Mouse (Mus musculus) hindbrain, embryonic 12.5 days (tissue): ENCODE measurements at regions not wholly inside any gene's neighbourhood (a gene's known extent, or its start where the extent isn't known, plus 50 kb on each side); places are given as distances from the start of the nearest gene placed in this dataset.

Experiments used
- ATAC-seq: fragments of 200-750 bp; cut with Nextera tagmentation; 2 replicates; pipeline ENCODE4 v1.8.0; 2017; ENCODE audit warnings: moderate TSS enrichment; ENCODE audit not compliant: low FRiP score
- H3K27ac ChIP-seq: fragments of 300-500 bp; sonication (generic); 2 replicates; pipeline ENCODE4 v1.5.1; 2016; ENCODE audit warnings: mild to moderate bottlenecking
- H3K27me3 ChIP-seq: fragments of 300-500 bp; sonication (generic); 2 replicates; pipeline ENCODE4 v1.6.1; 2016; ENCODE audit warnings: mild to moderate bottlenecking
- H3K36me3 ChIP-seq: fragments of 300-500 bp; sonication (generic); 2 replicates; pipeline ENCODE4 v1.6.1; 2016; ENCODE audit warnings: mild to moderate bottlenecking
- H3K4me1 ChIP-seq: fragments of 300-500 bp; sonication (generic); 2 replicates; pipeline ENCODE4 v1.6.1; 2016
- H3K4me2 ChIP-seq: fragments of 300-500 bp; sonication (generic); replicated peaks from 2 replicates; pipeline ENCODE4 v1.6.1; 2016; ENCODE audit warnings: mild to moderate bottlenecking
- H3K4me3 ChIP-seq: fragments of 300-500 bp; sonication (generic); 2 replicates; pipeline ENCODE4 v1.5.1; 2016; ENCODE audit warnings: mild to moderate bottlenecking
- H3K9ac ChIP-seq: fragments of 300-500 bp; sonication (generic); 2 replicates; pipeline ENCODE4 v1.6.1; 2016; ENCODE audit warnings: mild to moderate bottlenecking, moderate library complexity
- H3K9me3 ChIP-seq: fragments of 300-500 bp; sonication (generic); replicated peaks from 2 replicates; pipeline ENCODE4 v1.6.1; 2016; ENCODE audit warnings: mild to moderate bottlenecking
- WGBS: fragments of 180-500 bp; shearing (Covaris S2); methylation state at CpG from one replicate; pipeline ENCODE4 v1.1.7; 2016; 5-methylcytosine and 5-hydroxymethylcytosine counted together

GRCm38 (mm10) chr11:57882736-57883635 lies 50.4 kb upstream of the Hand1 start:
- Histone ChIP-seq H3K27me3 (no peaks in the 10 kb centered on the region; the same call in none of the 2 replicates), H3K36me3 (no peaks in the 10 kb centered on the region)
- 67% methylated on average over 15 of the region's 15 CpGs for WGBS

More at GRCm38 (mm10) chr11:57882736-57883635, 50.4 kb upstream of the Hand1 start:
- H3K9me3 ChIP-seq = no peaks in the 10 kb centered on the region
- H3K4me2 ChIP-seq = no peak overlapping the region
- H3K9ac ChIP-seq = no peak overlapping the region
- no peak overlapping the region for H3K4me3 ChIP-seq
- peaks cover 11% of the 10 kb centered on the region for H3K4me1 ChIP-seq
- no peak for ATAC-seq
- no peak overlapping the region for H3K27ac ChIP-seq
